Mouse (Mus musculus) mesoderm, embryonic 11.5 days (tissue): ENCODE data around the gene Per2.
A peak's percentile ranks its signal among the peaks of the same experiment; 100 is the strongest.

Experiments
- DNase-seq: peaks from one replicate; pipeline ENCODE4 v3.0.0-alpha.2; 2012; ENCODE audit warnings: low read depth, low spot score

The Per2 gene

DNA sequence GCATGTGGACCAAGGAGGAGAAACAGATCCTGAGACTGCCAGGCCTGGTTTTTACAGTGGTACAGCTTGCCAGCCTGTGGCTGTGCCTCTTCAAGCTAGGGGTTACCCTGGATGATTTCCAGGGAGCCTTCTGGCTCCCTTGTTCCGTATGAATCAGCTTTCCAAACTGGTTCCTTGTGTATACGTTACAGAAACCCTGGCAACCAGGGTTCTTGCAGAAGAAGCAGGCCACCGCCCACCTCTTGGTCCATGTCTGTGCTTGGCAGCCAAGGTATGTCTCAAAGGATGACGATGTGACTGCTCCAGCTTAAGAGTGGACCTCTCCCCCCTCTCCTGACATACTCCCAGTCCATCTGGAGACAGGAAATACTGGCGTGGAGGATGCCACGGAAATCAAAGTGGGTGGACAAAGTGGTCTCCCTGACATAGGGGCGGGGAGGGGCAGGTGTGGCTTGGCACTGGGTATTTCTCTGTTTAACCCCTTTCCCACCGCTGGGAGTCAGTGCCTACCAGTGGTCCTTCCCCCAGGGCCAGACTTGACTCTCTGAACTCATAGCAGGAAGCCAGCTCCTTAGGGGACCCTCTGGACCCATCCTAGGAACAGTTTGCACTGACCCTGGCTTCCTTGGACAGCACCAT, 782 bp downstream of the Per2 start:
- DNase-seq = no peak

DNA sequence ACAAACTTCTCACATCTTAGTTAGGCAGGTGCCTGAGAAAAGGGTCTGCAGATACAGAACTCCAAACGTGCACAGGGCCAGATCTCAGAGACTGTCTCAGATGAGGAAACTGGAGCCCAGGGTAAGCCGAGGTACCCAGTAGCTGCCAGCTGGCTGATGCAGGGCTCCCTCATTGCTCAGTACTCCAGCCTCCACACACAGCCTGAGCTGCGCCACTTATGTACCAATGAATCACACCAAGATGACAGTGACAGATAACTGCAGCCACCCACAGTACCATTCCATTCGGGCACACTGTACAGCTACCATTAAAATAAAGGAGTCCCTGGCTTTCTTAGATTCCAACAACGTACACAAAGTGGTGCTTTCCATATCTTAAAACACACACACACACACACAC, 1.4 kb downstream of the Per2 start:
- DNase-seq = no peak

DNA sequence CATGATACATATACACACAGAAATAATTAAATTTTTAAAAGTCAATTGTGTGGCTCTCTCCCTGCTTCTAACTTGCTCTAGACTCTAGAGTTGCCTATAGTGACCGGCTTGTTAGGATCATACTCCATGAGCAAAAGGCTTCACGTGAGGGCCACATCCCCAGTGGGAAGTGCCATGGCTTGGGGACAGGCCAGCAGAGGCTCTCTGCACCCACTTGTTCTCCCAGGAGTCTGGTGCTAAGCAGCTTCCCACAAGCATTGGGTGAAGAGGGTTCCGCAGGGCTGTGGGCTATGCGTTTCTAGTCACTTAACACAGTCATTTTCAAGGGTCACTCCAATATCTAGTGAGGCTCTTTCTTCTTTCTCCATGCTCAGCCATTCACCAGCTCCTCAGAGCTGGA, 2.0 kb downstream of the Per2 start:
- DNase-seq = no peak

DNA sequence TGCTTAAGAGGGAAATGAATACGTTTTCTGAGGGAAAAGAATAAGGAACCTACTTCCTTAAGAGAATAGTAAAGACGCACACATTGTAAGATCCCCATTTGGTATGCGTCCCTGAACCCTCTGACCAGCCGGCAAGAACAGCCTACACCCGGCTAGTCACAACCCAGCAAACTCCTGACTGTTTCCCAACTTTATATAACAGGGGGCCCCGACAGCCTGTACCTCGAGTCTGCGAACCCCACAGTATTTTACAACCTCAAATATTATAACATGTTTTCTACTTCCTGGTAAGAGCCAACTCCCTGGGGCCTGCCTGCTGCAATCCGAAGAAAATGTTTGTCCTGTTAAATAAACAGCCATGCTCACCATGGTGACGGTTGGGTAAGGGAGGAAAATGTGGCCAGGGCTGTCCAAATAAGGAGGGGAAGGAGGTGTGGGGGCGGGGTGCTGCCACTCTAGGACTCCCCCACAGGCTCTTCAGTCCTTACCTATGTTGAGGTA, 2.8 kb downstream of the Per2 start:
- peak; percentile 49 for DNase-seq

DNA sequence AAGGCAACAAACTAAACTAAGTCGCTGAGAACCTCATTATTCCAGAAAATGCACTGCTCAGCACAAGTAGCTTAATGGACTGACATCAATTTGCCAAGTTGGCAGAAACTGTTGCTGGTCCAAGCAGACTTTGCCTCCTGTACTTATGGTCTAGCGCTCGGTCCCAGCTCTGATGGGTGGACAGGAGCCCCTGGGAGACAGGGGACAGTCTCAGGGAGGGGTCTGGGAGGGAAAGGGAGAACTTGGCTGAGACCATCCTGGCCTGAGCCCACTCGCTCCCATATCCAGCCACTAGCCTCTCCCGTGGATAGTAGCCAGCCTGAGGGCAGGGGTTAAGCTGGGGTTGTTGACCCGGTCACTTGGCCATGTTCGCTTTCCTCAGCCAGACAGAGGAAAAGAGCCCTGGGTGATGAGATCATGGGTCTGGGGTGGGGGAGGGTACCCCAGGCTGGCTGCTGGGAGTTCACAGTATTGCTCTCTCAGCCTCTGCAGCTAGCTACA, 3.4 kb downstream of the Per2 start:
- peak; percentile 54 for DNase-seq

DNA sequence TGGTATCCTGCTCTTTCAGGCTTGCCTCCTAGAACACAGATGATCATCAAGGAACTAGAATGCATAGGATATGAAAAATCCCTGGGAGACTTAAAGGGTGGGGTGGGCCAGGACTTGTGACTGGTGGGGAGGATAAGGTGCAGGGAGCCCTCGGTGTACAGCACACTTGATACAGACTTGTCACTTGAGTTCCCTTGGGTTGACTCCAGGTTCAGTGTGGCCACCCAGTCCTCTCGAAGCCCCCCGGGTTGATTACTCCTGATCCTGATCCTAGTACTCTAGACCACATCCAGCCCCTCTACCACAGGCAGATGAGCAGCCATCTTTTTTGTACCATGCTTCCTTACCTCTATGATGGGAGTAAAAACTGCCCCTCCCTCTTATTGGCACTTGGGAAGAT, 4.2 kb downstream of the Per2 start:
- DNase-seq = no peak

DNA sequence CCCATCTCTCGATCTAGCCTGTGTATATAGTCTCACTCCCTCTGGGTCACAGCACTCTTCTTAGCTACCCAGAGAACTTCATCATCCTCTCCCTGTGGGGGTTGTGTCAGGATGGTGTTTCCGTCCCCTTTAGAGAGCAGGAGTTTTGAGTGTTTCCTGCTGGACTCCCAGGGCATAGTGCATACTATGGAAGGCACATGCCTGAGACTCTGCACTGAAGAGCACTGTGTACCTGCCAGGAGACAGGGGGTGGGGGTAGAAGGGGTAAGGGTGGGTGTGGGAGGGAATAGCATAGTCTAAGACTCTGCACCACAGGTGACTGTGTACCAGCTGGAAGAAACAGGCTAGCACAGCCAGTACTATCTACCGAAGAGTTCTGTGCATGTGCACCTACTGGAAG, 4.8 kb downstream of the Per2 start:
- DNase-seq = no peak

DNA sequence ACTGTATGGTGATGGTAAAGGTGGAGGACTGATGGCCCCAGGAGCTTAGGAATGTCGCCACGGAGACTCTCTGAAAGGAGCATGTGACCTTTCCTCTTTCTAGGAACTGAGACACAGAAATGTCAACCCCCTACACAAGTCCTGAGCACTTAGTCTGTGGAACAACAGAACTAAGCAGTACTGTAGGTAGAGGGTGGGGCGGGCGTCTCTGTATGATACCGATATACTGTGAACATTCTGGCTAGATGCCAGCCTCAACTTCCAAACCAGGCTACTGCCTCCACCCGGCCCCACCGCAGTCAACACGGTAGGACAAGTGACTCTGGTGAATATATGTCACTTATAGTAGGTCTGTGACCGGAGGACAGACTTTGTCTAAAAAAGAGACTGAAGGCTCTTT, 5.2 kb downstream of the Per2 start:
- no peak for DNase-seq

DNA sequence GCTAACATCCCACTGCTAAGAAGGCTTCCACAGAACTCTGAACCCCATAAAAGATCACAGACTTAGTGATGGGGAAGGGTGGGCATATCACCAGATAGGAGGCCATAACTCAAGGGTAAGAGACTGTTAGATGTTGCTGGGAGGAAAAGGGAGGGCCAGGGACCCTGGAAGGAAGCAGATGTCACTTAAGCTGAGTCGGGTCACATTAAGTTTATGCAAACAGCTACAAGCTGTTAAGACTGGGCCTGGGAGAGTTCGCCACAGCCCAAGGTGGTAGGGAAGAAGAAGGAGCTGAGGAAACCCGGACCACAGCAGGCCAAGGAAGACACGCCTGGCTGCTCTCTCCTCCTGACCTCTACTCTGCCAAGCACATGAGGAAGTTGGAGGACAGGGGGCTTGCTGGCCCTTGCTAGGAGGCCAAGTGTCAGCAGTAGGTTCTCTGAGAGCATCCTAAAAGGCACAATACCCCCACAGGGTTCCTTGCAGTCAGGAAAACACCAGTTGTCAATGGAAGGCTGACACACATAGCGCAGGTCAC, 7.5 kb downstream of the Per2 start:
- no peak for DNase-seq

DNA sequence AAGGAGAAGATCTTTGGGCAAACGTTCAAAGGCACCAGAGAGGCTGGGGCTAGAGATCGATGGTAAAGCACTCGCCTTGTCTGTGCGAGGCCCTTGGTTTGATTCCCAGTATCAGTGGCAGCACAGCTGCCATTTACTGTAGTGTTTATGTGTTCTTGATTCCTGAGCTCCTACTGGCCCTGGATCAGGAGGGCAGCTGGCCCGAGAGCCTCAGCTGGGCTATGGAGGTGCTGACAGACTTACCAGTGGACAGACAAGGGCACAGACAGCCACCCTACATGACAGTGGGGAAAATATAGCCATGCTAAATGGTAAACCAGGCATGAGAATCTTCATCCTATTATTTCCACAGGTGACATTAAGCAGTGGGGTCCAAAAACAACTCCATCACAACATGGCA, 8.3 kb downstream of the Per2 start:
- no peak for DNase-seq

DNA sequence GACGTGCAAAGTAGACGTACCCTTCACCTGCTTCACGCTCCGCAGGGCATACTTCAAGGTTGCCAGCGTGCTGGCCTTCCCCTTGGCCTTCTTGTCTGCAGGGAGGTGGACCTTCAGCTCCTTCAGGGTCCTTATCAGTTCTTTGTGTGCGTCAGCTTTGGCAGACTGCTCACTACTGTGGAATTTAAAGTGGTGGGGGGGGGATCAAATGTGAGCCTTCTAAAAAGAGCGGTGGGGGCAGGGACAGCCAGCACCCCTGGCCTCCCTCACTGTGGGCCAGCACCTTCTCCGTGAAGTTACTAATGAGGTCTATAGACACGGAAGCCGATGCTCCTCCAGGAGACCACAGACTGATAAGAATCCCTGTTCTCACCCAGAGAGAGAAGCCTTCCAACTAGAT, 10.4 kb downstream of the Per2 start:
- DNase-seq = no peak

DNA sequence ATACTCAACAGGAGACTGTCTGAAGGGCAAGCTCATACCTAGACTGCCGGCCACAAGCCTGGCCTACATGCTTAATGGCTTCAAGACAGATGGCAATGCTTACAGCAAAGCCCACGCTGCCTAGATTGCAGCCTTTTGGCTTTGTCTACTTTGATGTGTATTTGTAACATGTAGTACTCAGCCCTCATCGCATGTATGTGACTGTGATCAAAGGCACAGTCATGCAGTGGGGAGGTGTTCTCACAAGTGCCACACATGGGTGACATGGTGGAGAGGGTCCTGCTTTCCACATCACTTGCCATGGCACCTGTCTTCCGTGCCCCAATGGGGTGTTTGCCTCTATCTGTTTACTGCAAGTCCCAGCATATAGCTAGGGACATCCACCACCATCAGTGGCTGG, 12.6 kb downstream of the Per2 start:
- DNase-seq = no peak

DNA sequence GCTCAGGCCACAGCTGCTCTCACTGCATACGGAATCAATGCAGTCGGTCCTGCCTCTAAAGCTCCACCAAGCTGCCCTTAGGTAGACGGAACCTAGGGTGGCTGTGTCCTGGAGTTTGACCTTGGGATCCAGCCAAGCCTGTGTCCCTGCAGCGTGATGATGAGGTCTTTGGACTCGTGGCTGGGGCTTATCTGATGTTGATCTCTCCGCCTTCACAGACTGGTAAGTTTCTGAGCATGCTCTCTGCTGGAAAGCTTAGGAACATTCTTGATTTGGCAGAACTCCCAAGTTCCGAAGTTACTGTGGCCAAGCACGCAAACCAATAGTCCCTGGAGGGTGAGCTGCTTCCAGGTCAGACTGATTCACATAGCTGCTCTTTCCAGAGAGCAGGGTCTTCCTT, 13.1 kb downstream of the Per2 start:
- DNase-seq = no peak

DNA sequence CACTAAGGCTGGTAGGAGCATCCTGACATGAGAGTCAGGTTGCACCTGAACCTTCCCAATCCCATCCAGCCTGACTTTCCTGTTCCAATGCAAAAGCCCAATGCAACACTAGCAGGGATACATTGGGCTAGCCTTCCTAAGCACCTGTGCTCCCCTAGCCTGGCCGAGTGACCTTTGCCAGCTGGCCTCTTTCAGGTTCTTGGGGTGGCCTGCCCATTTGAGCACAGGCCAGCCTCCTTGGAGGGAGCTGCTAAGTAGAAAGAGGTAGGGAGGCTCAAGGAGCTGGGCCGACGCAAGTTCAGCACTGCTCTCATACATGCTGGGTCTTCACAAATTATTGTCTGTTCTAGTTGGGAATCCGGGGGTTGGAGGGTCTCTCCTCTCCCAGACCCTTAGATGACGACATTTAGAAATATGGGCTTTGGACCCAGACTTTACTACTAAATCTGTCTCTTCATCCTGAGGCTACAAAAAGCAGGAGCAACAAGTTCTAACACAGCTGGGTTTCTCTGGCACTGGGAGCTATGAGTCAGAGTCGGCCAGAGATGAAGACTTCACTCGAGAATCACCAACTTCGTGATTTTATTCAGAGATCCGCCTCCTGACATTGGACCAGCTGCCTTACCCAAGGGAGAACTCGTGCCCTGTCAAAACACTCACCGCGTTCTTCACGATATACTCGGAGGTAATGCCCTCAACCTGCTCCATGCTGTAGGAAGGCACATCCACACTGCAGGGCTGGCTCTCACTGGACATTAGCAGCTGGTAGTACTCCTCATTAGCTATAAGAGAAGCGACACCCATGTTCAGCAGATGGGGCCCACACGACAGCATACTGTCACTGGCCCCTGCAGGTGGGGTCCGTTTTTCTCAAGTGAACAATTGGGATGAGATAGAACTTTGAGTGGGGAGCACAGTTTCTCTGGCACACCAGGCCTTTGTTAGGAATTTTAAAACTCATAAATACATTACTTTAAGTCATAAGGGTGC, 14.0 kb downstream of the Per2 start:
- no peak for DNase-seq

DNA sequence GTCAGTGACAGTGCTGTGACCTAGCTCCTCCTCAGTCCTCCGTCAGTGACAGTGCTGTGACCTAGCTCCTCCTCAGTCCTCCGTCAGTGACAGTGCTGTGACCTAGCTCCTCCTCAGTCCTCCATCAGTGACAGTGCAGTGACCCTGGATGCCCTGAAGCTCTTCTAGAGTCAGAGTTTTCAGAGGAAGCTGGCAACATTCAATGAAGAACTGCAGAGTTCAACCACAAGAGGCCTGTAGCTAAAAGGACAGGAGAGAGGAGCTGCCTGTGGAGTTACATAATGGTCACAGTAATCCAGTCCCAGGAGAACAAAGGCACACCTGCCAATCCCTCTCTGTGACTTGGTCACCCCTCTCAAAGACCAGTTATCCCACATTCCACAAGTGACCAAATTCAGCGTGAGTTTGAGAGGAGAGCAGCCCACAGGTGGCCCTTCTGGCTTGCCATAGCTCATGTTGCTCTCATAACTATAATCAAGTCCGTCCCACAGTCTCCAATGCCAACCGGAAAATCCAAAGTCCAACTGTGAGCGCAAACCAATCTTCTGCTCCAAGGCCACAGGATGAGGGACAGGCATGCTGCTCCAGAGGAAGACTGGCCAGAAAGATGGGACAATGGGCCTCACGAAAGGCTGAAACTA, 16.7 kb downstream of the Per2 start:
- DNase-seq = no peak

DNA sequence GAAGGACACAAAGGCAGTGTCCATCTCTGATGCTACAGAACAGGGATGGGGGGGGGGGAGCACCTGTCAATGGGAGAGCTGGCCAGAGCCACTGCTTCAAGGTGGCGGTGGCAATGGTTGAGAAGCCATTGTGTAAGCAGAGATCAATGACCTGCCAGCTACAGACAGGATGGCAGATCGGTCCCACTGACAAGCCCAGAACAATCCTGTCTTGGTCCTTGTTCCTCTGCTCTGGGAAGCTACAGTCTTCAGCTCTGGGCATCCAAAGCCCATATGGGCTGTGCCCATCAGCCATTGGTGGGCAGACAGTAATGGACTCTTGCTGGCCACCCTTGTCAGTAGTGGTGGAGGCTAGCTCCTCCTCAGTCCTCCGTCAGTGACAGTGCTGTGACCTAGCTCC, 17.3 kb downstream of the Per2 start:
- DNase-seq = no peak

DNA sequence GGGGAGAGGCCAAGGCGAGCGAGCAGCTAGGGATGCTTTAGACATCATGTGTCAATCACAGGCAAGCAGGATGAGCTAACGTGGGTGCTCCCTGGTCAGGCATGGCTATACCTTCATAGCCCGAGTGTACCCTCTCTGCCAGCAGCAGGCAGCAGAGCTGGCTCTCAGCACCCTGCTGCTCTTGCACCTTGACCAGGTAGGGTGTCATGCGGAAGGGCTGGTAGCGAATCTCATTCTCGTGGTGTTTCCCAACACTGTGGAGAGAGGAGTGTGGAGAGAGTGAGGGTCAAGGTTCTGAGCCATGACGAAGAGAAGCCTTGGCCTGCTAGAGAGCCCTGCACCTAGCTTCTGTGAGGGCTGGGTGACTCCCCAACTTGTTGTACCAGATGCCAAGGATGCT, 19.3 kb downstream of the Per2 start:
- no peak for DNase-seq

DNA sequence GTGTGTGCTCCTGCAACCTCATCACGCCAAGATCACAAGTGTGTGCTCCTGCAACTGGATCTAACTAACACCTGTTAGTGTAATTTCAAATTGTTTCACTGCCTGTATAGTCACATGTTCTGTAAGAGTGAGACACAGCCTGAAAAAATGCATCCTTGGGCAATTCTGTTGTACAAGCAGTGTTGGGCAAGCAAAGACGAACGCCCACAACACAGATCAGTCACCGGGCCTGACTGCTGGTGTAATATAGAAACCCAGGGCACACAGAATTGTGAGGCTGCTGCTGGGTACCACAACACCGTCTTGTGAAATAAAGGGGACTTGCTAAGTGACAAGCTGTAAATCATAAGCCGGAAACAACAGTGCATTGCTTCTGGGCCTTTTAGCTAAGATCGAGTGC, 21.6 kb downstream of the Per2 start:
- DNase-seq = no peak

DNA sequence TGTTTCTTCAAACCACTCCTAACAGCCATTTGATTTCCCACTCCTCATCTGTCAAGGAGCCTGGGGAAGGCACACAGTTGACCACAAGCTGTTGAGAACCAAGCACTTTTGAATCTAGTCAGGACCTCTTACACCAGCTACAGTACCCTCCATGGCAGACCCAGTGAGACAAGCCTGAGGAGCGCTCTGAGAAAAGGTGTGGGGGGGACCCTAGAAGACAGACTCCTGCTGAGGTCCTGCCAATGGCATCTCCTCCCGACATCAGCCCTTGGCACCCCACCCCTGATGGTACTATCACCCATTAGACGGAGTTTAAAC, 22.1 kb downstream of the Per2 start:
- DNase-seq = no peak

DNA sequence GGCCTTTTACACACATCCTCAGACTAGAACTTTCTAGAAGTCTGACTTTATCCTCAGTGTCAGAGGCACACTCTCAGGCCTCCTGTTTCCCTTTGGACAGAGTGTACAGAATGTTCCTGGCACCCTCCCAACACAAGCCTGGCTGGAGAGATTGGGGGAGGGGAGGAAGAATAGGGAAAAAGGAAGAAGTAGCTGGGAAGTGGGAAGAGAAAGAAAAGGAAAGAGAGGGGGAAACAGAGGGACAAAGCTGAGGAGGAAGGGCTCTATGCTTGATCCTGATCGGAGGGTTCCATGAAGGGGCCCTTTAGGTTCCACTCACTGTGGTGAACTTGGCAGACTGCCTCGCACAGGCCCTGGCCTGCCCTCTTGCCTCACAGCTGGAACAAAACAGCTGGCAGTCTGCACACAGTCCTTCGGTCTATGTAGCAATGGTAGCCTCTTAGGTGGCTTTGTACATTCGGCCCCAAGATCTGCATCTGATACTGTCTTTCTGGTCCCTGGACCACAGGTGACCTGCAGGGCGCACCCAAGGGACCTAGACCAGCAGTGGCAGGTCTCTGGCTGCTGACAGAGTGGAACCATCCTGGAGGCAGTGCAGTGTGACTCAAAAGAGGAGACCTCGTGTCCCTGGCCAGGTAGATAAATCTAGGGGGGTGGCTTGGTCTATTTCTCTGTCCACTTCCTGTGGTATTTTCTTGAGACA, 22.6 kb downstream of the Per2 start:
- no peak for DNase-seq

DNA sequence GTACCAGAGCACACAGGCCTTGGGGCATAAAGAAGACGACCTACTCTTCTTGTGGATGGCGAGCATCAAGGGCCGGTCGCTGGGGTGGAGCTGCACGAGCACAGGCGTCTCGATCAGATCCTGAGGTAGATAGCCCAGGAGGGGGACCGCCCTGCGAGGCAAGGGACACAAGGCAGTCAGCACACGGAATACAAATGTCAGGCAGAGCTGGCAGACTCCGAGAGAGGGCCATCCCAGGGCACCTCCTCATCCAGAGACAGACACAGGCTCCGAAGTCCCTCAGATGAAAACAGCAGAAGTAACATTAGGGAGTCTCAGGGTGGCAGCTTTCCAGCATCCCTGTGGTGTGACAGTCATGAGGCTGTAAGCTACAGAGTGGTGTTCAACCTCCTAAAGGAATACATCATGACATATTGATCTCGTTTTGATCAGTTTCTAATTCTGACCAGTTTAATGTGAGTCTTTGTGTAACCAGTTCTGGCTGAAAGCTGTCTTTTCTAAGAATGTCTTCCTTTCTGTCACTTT, 23.5 kb downstream of the Per2 start:
- no peak for DNase-seq
